Mouse (Mus musculus) lung, postnatal 0 days (tissue): ENCODE data around the gene Pcp2.

Source experiments
- CTCF ChIP-seq: IDR thresholded peaks from 2 replicates; pipeline ENCODE4 v1.5.1; 2016; ENCODE audit warnings: antibody characterized with exemption, mild to moderate bottlenecking
- EP300 ChIP-seq: IDR thresholded peaks from 2 replicates; pipeline ENCODE4 v1.6.1; 2016; ENCODE audit warnings: antibody characterized with exemption, mild to moderate bottlenecking, control low read depth

DNA sequence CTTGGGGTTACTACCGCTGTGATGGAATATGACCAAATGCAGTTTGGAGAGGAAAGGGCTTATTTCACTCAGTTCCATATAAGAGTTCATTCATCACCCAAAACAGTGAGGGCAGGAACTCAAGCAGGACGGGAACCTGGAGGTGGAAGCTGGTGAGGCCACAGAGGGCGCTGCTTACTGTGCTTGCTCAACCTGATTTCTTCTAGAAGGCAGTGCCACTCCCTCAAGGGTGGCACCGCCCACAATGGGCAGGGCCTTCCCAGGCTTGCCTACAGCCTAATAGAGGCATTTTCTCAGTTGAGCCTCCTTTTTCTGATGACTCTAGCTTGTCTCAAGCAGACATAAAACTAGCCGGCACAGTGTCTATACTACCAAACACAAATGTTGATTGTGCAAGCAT lies 20.5 kb upstream of the Pcp2 start:
- peak; percentile 54 for TF ChIP-seq CTCF
- no peak for TF ChIP-seq EP300
